Mouse (Mus musculus) stomach, postnatal 0 days (tissue): ENCODE data around the gene Flywch2.

ENCODE experiments used
- CTCF ChIP-seq: IDR thresholded peaks from 2 replicates; pipeline ENCODE4 v1.5.1; 2016; ENCODE audit warnings: antibody characterized with exemption, low read depth, mild to moderate bottlenecking, moderate library complexity
- EP300 ChIP-seq: optimal IDR thresholded peaks from 2 replicates; pipeline ENCODE3; 2016; ENCODE audit warnings: antibody characterized with exemption

- no peak for TF ChIP-seq EP300
- TF ChIP-seq CTCF: no peak
These were observed 9.4 kb upstream of the Flywch2 start for GRCm38 (mm10) chr17:23795323-23795722.
